8 mouse cellular contexts compared by ENCODE assay signal in genomic region chr6:47781091-47781968, GRCm38 (mm10). TPM values are rescaled to one million over a fixed set of nuclear protein-coding genes. Genes with fewer than 3 reads are reported as not detected.
DNase-seq lines count a peak whose midpoint lies in the region; ATAC-seq and TF ChIP-seq lines count a peak whose summit lies in the region.

No protein-coding gene starts in this region.

- 0 out of 2 replicates have a peak, but pooled peaks cover 3% of the 10 kb centered on the region for H3K27me3 ChIP-seq in heart, embryonic 13.5 days (replicated peaks)
- no peaks in the 10 kb centered on the region for H3K27me3 ChIP-seq in kidney, postnatal 0 days (ENCODE audit: insufficient read depth, low read length)

- H3K4me3 ChIP-seq in heart, embryonic 13.5 days: peak overlapping the region; percentile 61
- H3K4me3 ChIP-seq in kidney, postnatal 0 days (replicated peaks; ENCODE audit: low read depth, low read length): peak overlapping the region; percentile 57

- TF ChIP-seq CTCF in kidney, postnatal 0 days (IDR thresholded peaks at IDR 0.05; ENCODE audit: low read depth): peak; percentile 11; the same call in 1 of the 2 replicates

- H3K9me3 ChIP-seq in heart, embryonic 13.5 days: no peaks in the 10 kb centered on the region
- H3K9me3 ChIP-seq in kidney, postnatal 0 days (replicated peaks; ENCODE audit: low read length): no peaks in the 10 kb centered on the region

- no peaks in the 10 kb centered on the region for H3K36me3 ChIP-seq in heart, embryonic 13.5 days
- H3K36me3 ChIP-seq in kidney, postnatal 0 days (ENCODE audit: insufficient read depth, low read length): no peaks in the 10 kb centered on the region

- H3K27ac ChIP-seq in heart, embryonic 13.5 days (replicated peaks): peak overlapping the region; percentile 74
- H3K27ac ChIP-seq in kidney, postnatal 0 days: peak overlapping the region; percentile 65

- peak; percentile 75 for DNase-seq in MN1 (ENCODE audit: low spot score)
- peak; percentile 83 for DNase-seq in embryo, embryonic 11 days
- DNase-seq in kidney, postnatal 0 days (ENCODE audit: low spot score): peak; percentile 92
- DNase-seq in lung, postnatal 14 days: peak; percentile 37
- peak; percentile 78 for DNase-seq in retina, postnatal 7 days (ENCODE audit: low read depth, low spot score)
- DNase-seq in gastrocnemius, adult 8-10 months (ENCODE audit: low spot score in 2 of 2): no peak

- peak; percentile 30 for ATAC-seq in CD4-positive, CD25-positive, alpha-beta regulatory T cell, adult 4 months
- no peak for ATAC-seq in heart, embryonic 13.5 days (ENCODE audit: extremely low read depth, insufficient number of reproducible peaks, low FRiP score, low TSS enrichment)
- peak; percentile 48 for ATAC-seq in kidney, postnatal 0 days (replicated peaks; ENCODE audit: low FRiP score, low read depth)

- H3K9ac ChIP-seq in heart, embryonic 13.5 days: peak overlapping the region; percentile 78
- peak overlapping the region; percentile 40 for H3K9ac ChIP-seq in kidney, postnatal 0 days (ENCODE audit: low read depth, low read length)

- peak overlapping the region; percentile 65 for H3K4me2 ChIP-seq in heart, embryonic 13.5 days
- peak overlapping the region; percentile 35 for H3K4me2 ChIP-seq in kidney, postnatal 0 days (ENCODE audit: low read length)

- H3K4me1 ChIP-seq in heart, embryonic 13.5 days: peaks cover 19% of the 10 kb centered on the region
- no peaks in the 10 kb centered on the region for H3K4me1 ChIP-seq in kidney, postnatal 0 days (replicated peaks; ENCODE audit: insufficient read depth, low read length)

- under 1% methylated on average over 21 of the region's 21 CpGs for WGBS in heart, embryonic 13.5 days
- WGBS in kidney, postnatal 0 days: under 1% methylated on average over 21 of the region's 21 CpGs

RNA-seq across cellular contexts. Expression of gene Pdia4, which starts 31.9 kb away (rescaled TPM):
- polyA plus RNA-seq in CD4-positive, CD25-positive, alpha-beta regulatory T cell, adult 4 months (2017; shearing (Covaris generic)): 100 to 1,000 TPM; 161 to 186 TPM
- polyA plus RNA-seq in heart, embryonic 13.5 days (2015; fragmentation: Nextera tagmentation; extraction: Ambion mirVana): 162 and 189 TPM in 2 replicates
- 209 and 245 TPM in 2 replicates for polyA plus RNA-seq in kidney, postnatal 0 days (2015; fragmentation: Nextera tagmentation; extraction: Ambion mirVana)
- 10 to 100 TPM in 2 of 4 experiments, 1 to 10 TPM in 2; 8.4 to 12.5 (median 10.4) TPM for total RNA-seq in gastrocnemius, adult 8-10 months (2022)

RNA-seq across cellular contexts. Expression of gene Zfp786, which starts 49.3 kb away (rescaled TPM):
- polyA plus RNA-seq in CD4-positive, CD25-positive, alpha-beta regulatory T cell, adult 4 months (2017; shearing (Covaris generic)): not detected
- 1.2 TPM in 2 replicates for polyA plus RNA-seq in heart, embryonic 13.5 days (2015; fragmentation: Nextera tagmentation; extraction: Ambion mirVana)
- 1.9 and 2.1 TPM in 2 replicates for polyA plus RNA-seq in kidney, postnatal 0 days (2015; fragmentation: Nextera tagmentation; extraction: Ambion mirVana)
- 1 to 10 TPM in 1 of 4 experiments, under 1 TPM in 3; 0.65 to 1.8 (median 0.85) TPM for total RNA-seq in gastrocnemius, adult 8-10 months (2022)

RNA-seq across cellular contexts. Expression of gene Zfp398, which starts 54.1 kb away (rescaled TPM):
- polyA plus RNA-seq in CD4-positive, CD25-positive, alpha-beta regulatory T cell, adult 4 months (2017; shearing (Covaris generic)): 10 to 100 TPM; 13.8 to 14.0 TPM
- polyA plus RNA-seq in heart, embryonic 13.5 days (2015; fragmentation: Nextera tagmentation; extraction: Ambion mirVana): 3.7 TPM in 2 replicates
- 6.7 TPM in 2 replicates for polyA plus RNA-seq in kidney, postnatal 0 days (2015; fragmentation: Nextera tagmentation; extraction: Ambion mirVana)
- total RNA-seq in gastrocnemius, adult 8-10 months (2022): 1 to 10 TPM; 5.2 to 6.9 (median 6.2) TPM

Comparison
In these comparisons a context has a peak if more than half of its experiments do, and no peak if none do; other contexts are left out.
1. DNase-seq: peak in MN1 (single experiment), embryo, embryonic 11 days (single experiment), kidney, postnatal 0 days (single experiment), lung, postnatal 14 days (single experiment) and retina, postnatal 7 days (single experiment); none in gastrocnemius, adult 8-10 months (0 of 2).